Mouse (Mus musculus): ENCODE data around the gene Zfp324. TPM values are rescaled to one million over a fixed set of nuclear protein-coding genes. Genes with fewer than 3 reads are reported as not detected.

Zfp324 gene
- total RNA-seq, 2 experiments from 2014 or later: 11.0 TPM

DNA sequence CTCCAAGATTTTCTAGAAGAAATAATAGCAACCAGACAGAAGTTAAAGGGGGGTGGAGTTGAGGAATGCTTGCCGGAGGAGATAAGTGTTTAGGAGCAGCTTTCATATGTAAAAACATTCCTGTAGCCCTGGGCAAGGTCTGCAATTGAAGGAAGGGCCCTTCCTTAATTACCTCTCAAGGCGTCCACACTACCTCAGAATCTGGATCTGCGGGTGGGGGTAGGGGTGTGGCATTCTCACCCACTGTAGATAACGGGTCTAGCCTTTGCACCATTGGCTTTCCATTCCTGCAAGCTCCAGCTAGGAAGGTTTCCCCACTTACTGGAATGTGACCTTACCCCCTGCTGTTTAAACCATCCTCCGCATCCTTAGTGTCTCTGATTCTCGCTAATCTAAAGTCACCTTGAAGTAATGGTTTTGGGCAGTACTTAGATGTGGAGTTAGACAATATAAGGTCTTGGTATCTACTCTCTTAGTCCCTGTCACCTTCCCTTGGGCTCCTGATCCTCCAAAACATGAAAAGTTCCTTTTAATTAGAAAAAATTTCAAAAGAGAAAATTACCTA lies 48.7 kb downstream of the Zfp324 start:
- DNase-seq (ENCODE audit: extremely low spot score in 1 of 2, low spot score in 2 of 2): no peak
- Histone ChIP-seq H3K27ac (no peak overlapping the region), H3K4me3 (no peak overlapping the region)
- TF ChIP-seq CTCF (IDR thresholded peaks at IDR 0.05): no peak
- intact Hi-C loops (cut with DNase I): no loop called here

DNA sequence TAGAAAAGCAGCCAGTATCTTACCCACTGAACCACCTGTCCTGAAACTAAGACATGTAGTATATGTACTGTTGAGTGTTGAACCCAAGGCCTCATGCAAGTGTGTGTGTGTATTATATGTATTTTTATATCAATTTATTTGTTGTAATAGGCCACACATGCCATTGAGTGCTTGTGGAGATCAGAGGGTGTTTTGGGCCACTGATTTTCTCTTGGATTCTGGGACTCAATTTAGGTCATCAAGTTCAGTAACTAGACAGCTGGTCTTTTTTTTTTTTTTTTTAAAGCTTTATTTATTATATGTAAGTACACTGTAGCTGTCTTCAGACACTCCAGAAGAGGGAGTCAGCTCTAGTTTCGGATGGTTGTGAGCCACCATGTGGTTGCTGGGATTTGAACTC lies 49.6 kb downstream of the Zfp324 start:
- Histone ChIP-seq H3K4me3 (no peak overlapping the region), H3K27ac (no peak overlapping the region)
- no peak for TF ChIP-seq CTCF (IDR thresholded peaks at IDR 0.05)
- DNase-seq (ENCODE audit: extremely low spot score in 1 of 2, low spot score in 2 of 2): no peak
- intact Hi-C loops (cut with DNase I): no loop called here

GRCm38 (mm10) chr7:13022773-13023535 lies 57.3 kb downstream of the Zfp324 start:
- peak overlapping the region; percentile 77 for H3K4me3 ChIP-seq
- TF ChIP-seq CTCF (IDR thresholded peaks at IDR 0.05): no peak
- no peak overlapping the region for H3K27ac ChIP-seq
- intact Hi-C loops (cut with DNase I): loop anchor here (5.0 kb wide), 1 partner anchor 46 kb away; the partner anchor contains the start of gene Zfp446
- DNase-seq (ENCODE audit: extremely low spot score in 1 of 2, low spot score in 2 of 2): peak in 1 of 2 experiments; percentile 32

Other genes with a start within 250 kb of the Zfp324 start
- gene Vmn2r56, start 230.8 kb upstream of the Zfp324 start, total RNA-seq (2021): under 1 TPM in 1 of 2 experiments, not detected in 1; 0.07 TPM
- gene Zscan18, start 162.2 kb upstream of the Zfp324 start, total RNA-seq (2021): 10 to 100 TPM; 20.0 to 22.3 TPM
- gene Zfp329, start 147.0 kb upstream of the Zfp324 start, total RNA-seq (2021): 10 to 100 TPM; 22.9 to 24.6 TPM
- gene Zfp110, start 131.1 kb upstream of the Zfp324 start, total RNA-seq (2021): 10 to 100 TPM; 12.5 to 13.5 TPM
- 1 to 10 TPM; 8.0 to 8.2 TPM for gene Zfp128, start 84.7 kb upstream of the Zfp324 start, total RNA-seq (2021)
- gene Zscan22, start 68.0 kb upstream of the Zfp324 start, total RNA-seq (2021): 10 to 100 TPM; 16.2 to 17.0 TPM
- gene Rps5, start 43.5 kb upstream of the Zfp324 start, total RNA-seq (2021): 100 to 1,000 TPM; 374 to 377 TPM
- gene Rnf225, start 38.4 kb upstream of the Zfp324 start, total RNA-seq (2021): 1 to 10 TPM; 1.1 to 1.2 TPM
- gene Zfp446, start 12.0 kb downstream of the Zfp324 start, total RNA-seq (2021): 1 to 10 TPM; 7.9 to 9.0 TPM
- under 1 TPM in 1 of 2 experiments, not detected in 1; 0.44 TPM for gene Slc27a5, start 32.4 kb downstream of the Zfp324 start, total RNA-seq (2021)
- 100 to 1,000 TPM; 220 to 221 TPM for gene Trim28, start 33.3 kb downstream of the Zfp324 start, total RNA-seq (2021)
- gene Zbtb45, start 44.2 kb downstream of the Zfp324 start, total RNA-seq (2021): 10 to 100 TPM; 34.0 to 35.8 TPM
- 100 to 1,000 TPM; 134 to 150 TPM for gene Chmp2a, start 69.0 kb downstream of the Zfp324 start, total RNA-seq (2021)
- gene Ube2m, start 72.4 kb downstream of the Zfp324 start, total RNA-seq (2021): 100 to 1,000 TPM; 220 to 227 TPM
- 10 to 100 TPM; 10.2 to 10.6 TPM for gene Mzf1, start 88.9 kb downstream of the Zfp324 start, total RNA-seq (2021)
- gene Vmn1r85, start 129.3 kb downstream of the Zfp324 start, total RNA-seq (2021): not detected
- gene Vmn1r86, start 154.1 kb downstream of the Zfp324 start, total RNA-seq (2021): not detected
- not detected for gene Vmn1r87, start 174.3 kb downstream of the Zfp324 start, total RNA-seq (2021)
- under 1 TPM; 0.07 to 0.16 TPM for gene Vmn1r88, start 193.7 kb downstream of the Zfp324 start, total RNA-seq (2021)
- not detected for gene Vmn1r89, start 247.2 kb downstream of the Zfp324 start, total RNA-seq (2021)

All from left cerebral cortex, adult 2 months (tissue).